Mouse (Mus musculus): ENCODE measurements at regions not wholly inside any gene's neighbourhood (a gene's known extent, or its start where the extent isn't known, plus 50 kb on each side); places are given as distances from the start of the nearest gene placed in this dataset.

GRCm38 (mm10) chr6:51029516-51029915 is 375.3 kb upstream of the Npvf start:
- TF ChIP-seq CTCF (IDR thresholded peaks at IDR 0.05) = no peak
- TF ChIP-seq EP300 (IDR thresholded peaks at IDR 0.05) = no peak
- Histone ChIP-seq H3K36me3 (ENCODE audit: insufficient read depth, low read length) (no peaks in the 10 kb centered on the region), H3K4me3 (ENCODE audit: low read depth, low read length) (no peak overlapping the region), H3K4me1 (ENCODE audit: insufficient read depth, low read depth, low read length) (no peaks in the 10 kb centered on the region), H3K4me2 (replicated peaks; ENCODE audit: low read depth, low read length) (no peak overlapping the region), H3K9me3 (ENCODE audit: low read length) (no peaks in the 10 kb centered on the region), H3K9ac (replicated peaks; ENCODE audit: low read depth) (no peak overlapping the region), H3K27me3 (replicated peaks; ENCODE audit: insufficient read depth, low read length) (no peaks in the 10 kb centered on the region), H3K27ac (ENCODE audit: low read length) (no peak overlapping the region)
- ATAC-seq (no peak), DNase-seq (ENCODE audit: low spot score) (no peak)
- 72% methylated on average over 3 of the region's 3 CpGs for whole genome bisulfite sequencing

- no peak for TF ChIP-seq EP300 (IDR thresholded peaks at IDR 0.05)
- TF ChIP-seq CTCF (IDR thresholded peaks at IDR 0.05) = no peak
- H3K4me1 ChIP-seq (ENCODE audit: insufficient read depth, low read depth, low read length) = no peaks in the 10 kb centered on the region
- no peak for ATAC-seq
- no peak overlapping the region for H3K4me3 ChIP-seq (ENCODE audit: low read depth, low read length)
- H3K27ac ChIP-seq (ENCODE audit: low read length) = no peak overlapping the region
- H3K9ac ChIP-seq (replicated peaks; ENCODE audit: low read depth) = no peak overlapping the region
- no peak overlapping the region for H3K4me2 ChIP-seq (replicated peaks; ENCODE audit: low read depth, low read length)
- H3K27me3 ChIP-seq (replicated peaks; ENCODE audit: insufficient read depth, low read length) = no peaks in the 10 kb centered on the region
- H3K36me3 ChIP-seq (ENCODE audit: insufficient read depth, low read length) = no peaks in the 10 kb centered on the region
- 76% methylated on average over 3 of the region's 3 CpGs for WGBS
- H3K9me3 ChIP-seq (ENCODE audit: low read length) = no peaks in the 10 kb centered on the region
- DNase-seq (ENCODE audit: low spot score) = no peak
These were observed 375.7 kb upstream of the Npvf start for GRCm38 (mm10) chr6:51029953-51030352.

- Histone ChIP-seq H3K27ac (ENCODE audit: low read length) (no peak overlapping the region), H3K4me1 (ENCODE audit: insufficient read depth, low read depth, low read length) (0 out of 2 replicates have a peak, but pooled peaks cover 2% of the 10 kb centered on the region), H3K4me2 (replicated peaks; ENCODE audit: low read depth, low read length) (no peak overlapping the region), H3K9me3 (ENCODE audit: low read length) (no peaks in the 10 kb centered on the region), H3K36me3 (ENCODE audit: insufficient read depth, low read length) (no peaks in the 10 kb centered on the region), H3K4me3 (ENCODE audit: low read depth, low read length) (no peak overlapping the region), H3K27me3 (replicated peaks; ENCODE audit: insufficient read depth, low read length) (no peaks in the 10 kb centered on the region), H3K9ac (replicated peaks; ENCODE audit: low read depth) (no peak overlapping the region)
- TF ChIP-seq CTCF (IDR thresholded peaks at IDR 0.05) (peak; percentile 15; the same call in 1 of the 2 replicates), EP300 (IDR thresholded peaks at IDR 0.05) (no peak)
- ATAC-seq (no peak), DNase-seq (ENCODE audit: low spot score) (no peak)
- 79% methylated on average over 6 of the region's 6 CpGs for WGBS
These were observed 379.6 kb upstream of the Npvf start for GRCm38 (mm10) chr6:51033835-51034234.

- H3K4me2 ChIP-seq (replicated peaks; ENCODE audit: low read depth, low read length) = no peak overlapping the region
- DNase-seq (ENCODE audit: low spot score) (peak; percentile 50), ATAC-seq (peak; percentile 71)
- H3K4me3 ChIP-seq (ENCODE audit: low read depth, low read length) = no peak overlapping the region
- WGBS = 29% methylated on average over 4 of the region's 4 CpGs
- 0 out of 2 replicates have a peak, but pooled peaks cover 2% of the 10 kb centered on the region for H3K4me1 ChIP-seq (ENCODE audit: insufficient read depth, low read depth, low read length)
- H3K9ac ChIP-seq (replicated peaks; ENCODE audit: low read depth) = no peak overlapping the region
- TF ChIP-seq EP300 (IDR thresholded peaks at IDR 0.05) (no peak), CTCF (IDR thresholded peaks at IDR 0.05) (no peak)
- peak overlapping the region; percentile 62 for H3K27ac ChIP-seq (ENCODE audit: low read length)
- no peaks in the 10 kb centered on the region for H3K27me3 ChIP-seq (replicated peaks; ENCODE audit: insufficient read depth, low read length)
- no peaks in the 10 kb centered on the region for H3K36me3 ChIP-seq (ENCODE audit: insufficient read depth, low read length)
- no peaks in the 10 kb centered on the region for H3K9me3 ChIP-seq (ENCODE audit: low read length)
These were observed 381.8 kb upstream of the Npvf start for GRCm38 (mm10) chr6:51036074-51036473.

- ATAC-seq = peak; percentile 84
- Histone ChIP-seq H3K9me3 (ENCODE audit: low read length) (no peaks in the 10 kb centered on the region), H3K4me3 (ENCODE audit: low read depth, low read length) (no peak overlapping the region), H3K27ac (ENCODE audit: low read length) (peak overlapping the region; percentile 62; the same call in 1 of the 2 replicates), H3K4me1 (ENCODE audit: insufficient read depth, low read depth, low read length) (0 out of 2 replicates have a peak, but pooled peaks cover 2% of the 10 kb centered on the region), H3K27me3 (replicated peaks; ENCODE audit: insufficient read depth, low read length) (no peaks in the 10 kb centered on the region), H3K9ac (replicated peaks; ENCODE audit: low read depth) (no peak overlapping the region), H3K36me3 (ENCODE audit: insufficient read depth, low read length) (no peaks in the 10 kb centered on the region), H3K4me2 (replicated peaks; ENCODE audit: low read depth, low read length) (no peak overlapping the region)
- TF ChIP-seq EP300 (IDR thresholded peaks at IDR 0.05) = peak; percentile 85
- no peak for TF ChIP-seq CTCF (IDR thresholded peaks at IDR 0.05)
- WGBS = 17% methylated on average over 1 of the region's 1 CpGs
- peak; percentile 83 for DNase-seq (ENCODE audit: low spot score)
These were observed 382.3 kb upstream of the Npvf start for GRCm38 (mm10) chr6:51036553-51036952.

- WGBS = 40% methylated on average over 4 of the region's 4 CpGs
- H3K4me2 ChIP-seq (replicated peaks; ENCODE audit: low read depth, low read length) = no peak overlapping the region
- H3K9me3 ChIP-seq (ENCODE audit: low read length) = no peaks in the 10 kb centered on the region
- H3K4me3 ChIP-seq (ENCODE audit: low read depth, low read length) = no peak overlapping the region
- H3K36me3 ChIP-seq (ENCODE audit: insufficient read depth, low read length) = no peaks in the 10 kb centered on the region
- H3K9ac ChIP-seq (replicated peaks; ENCODE audit: low read depth) = no peak overlapping the region
- no peaks in the 10 kb centered on the region for H3K27me3 ChIP-seq (replicated peaks; ENCODE audit: insufficient read depth, low read length)
- DNase-seq (ENCODE audit: low spot score) = peak; percentile 39
- TF ChIP-seq EP300 (IDR thresholded peaks at IDR 0.05) (no peak), CTCF (IDR thresholded peaks at IDR 0.05) (no peak)
- ATAC-seq = peak; percentile 25; the same call in 1 of the 2 replicates
- H3K27ac ChIP-seq (ENCODE audit: low read length) = peak overlapping the region; percentile 60
- 0 out of 2 replicates have a peak, but pooled peaks cover 2% of the 10 kb centered on the region for H3K4me1 ChIP-seq (ENCODE audit: insufficient read depth, low read depth, low read length)
These were observed 382.7 kb upstream of the Npvf start for GRCm38 (mm10) chr6:51036956-51037355.

Data from lung, postnatal 0 days (tissue).